Mouse (Mus musculus) cerebellum, adult 2 months (tissue): ENCODE results near the gene Slc36a4. TPM values are rescaled to one million over a fixed set of nuclear protein-coding genes. Genes with fewer than 3 reads are reported as not detected.

ENCODE experiments used
- DNase-seq, 2 experiments: peaks; one replicate each; pipeline ENCODE4 v3.0.0; 2021
- H3K27ac ChIP-seq: fragments of 200-500 bp; 2 replicates; pipeline ENCODE4 v1.5.1; 2012; ENCODE audit warnings: low read length, control low read depth, inconsistent platforms; ENCODE audit not compliant: insufficient read depth
- H3K27me3 ChIP-seq: fragments of 200-500 bp; 2 replicates; pipeline ENCODE4 v1.6.1; 2012; ENCODE audit warnings: inconsistent platforms, mild to moderate bottlenecking, low read length, moderate library complexity; ENCODE audit not compliant: control insufficient read depth, insufficient read depth
- H3K4me1 ChIP-seq: fragments of 200-500 bp; 2 replicates; pipeline ENCODE4 v1.6.1; 2011; ENCODE audit warnings: low read length; ENCODE audit not compliant: control insufficient read depth, insufficient read depth
- H3K4me3 ChIP-seq: fragments of 200-500 bp; replicated peaks from 2 replicates; pipeline ENCODE3; 2011; ENCODE audit warnings: mild to moderate bottlenecking, low read depth, low read length, control low read depth; ENCODE audit not compliant: insufficient read depth
- CTCF ChIP-seq: fragments of 200-500 bp; IDR thresholded peaks from 2 replicates; pipeline ENCODE4 v1.5.1; 2011; ENCODE audit warnings: low read depth, mild to moderate bottlenecking, control low read depth, low read length, moderate library complexity, borderline replicate concordance; ENCODE audit not compliant: insufficient read depth
- POLR2A ChIP-seq: fragments of 200-500 bp; IDR thresholded peaks from 2 replicates; pipeline ENCODE4 v1.6.1; 2011; ENCODE audit warnings: low read length, control low read depth, borderline replicate concordance; ENCODE audit not compliant: insufficient read depth
- WGBS: fragments of 180-500 bp; shearing (Covaris S2); methylation state at CpG from one replicate; pipeline ENCODE4 v1.1.7; 2018; 5-methylcytosine and 5-hydroxymethylcytosine counted together
- polyA plus RNA-seq: library from polyadenylated mRNA; depleted of rRNA; stranded (reverse); fragments of >200 nt; gene quantifications from 2 replicates; pipeline ENCODE4 v1.2.3, GENCODE M21; 2012

The Slc36a4 gene
- polyA plus RNA-seq, 1 experiment = 27.3 TPM

GRCm38 (mm10) chr9:15727168-15727567 is 17.6 kb downstream of the Slc36a4 start:
- no peaks in the 10 kb centered on the region for H3K27me3 ChIP-seq
- TF ChIP-seq CTCF (no peak), POLR2A (no peak)
- H3K27ac ChIP-seq = no peak overlapping the region
- H3K4me3 ChIP-seq = no peak overlapping the region
- 96% methylated on average over 8 of the region's 8 CpGs for WGBS
- no peaks in the 10 kb centered on the region for H3K4me1 ChIP-seq
- DNase-seq = no peak

GRCm38 (mm10) chr9:15731758-15732748 is 22.5 kb downstream of the Slc36a4 start:
- no peak overlapping the region for H3K27ac ChIP-seq

GRCm38 (mm10) chr9:15734056-15734866 is 24.7 kb downstream of the Slc36a4 start:
- WGBS = 79% methylated on average over 11 of the region's 11 CpGs
- Histone ChIP-seq H3K27me3 (no peaks in the 10 kb centered on the region), H3K4me3 (no peak overlapping the region), H3K27ac (no peak overlapping the region), H3K4me1 (no peaks in the 10 kb centered on the region)
- TF ChIP-seq POLR2A = no peak
- no peak for TF ChIP-seq CTCF
- no peak for DNase-seq

More at GRCm38 (mm10) chr9:15731758-15732748, 22.5 kb downstream of the Slc36a4 start:
- Histone ChIP-seq H3K4me1 (no peaks in the 10 kb centered on the region), H3K4me3 (no peak overlapping the region), H3K27me3 (no peaks in the 10 kb centered on the region)
- WGBS = 56% methylated on average over 13 of the region's 13 CpGs
- no peak for DNase-seq
- TF ChIP-seq POLR2A (no peak), CTCF (no peak)

- WGBS = 91% methylated on average over 6 of the region's 6 CpGs
- H3K4me1 ChIP-seq = no peaks in the 10 kb centered on the region
- no peak overlapping the region for H3K27ac ChIP-seq
- no peak overlapping the region for H3K4me3 ChIP-seq
- H3K27me3 ChIP-seq = no peaks in the 10 kb centered on the region
- DNase-seq = no peak
- TF ChIP-seq POLR2A (no peak), CTCF (no peak)
Observed at GRCm38 (mm10) chr9:15734867-15735131, 25.3 kb downstream of the Slc36a4 start.

GRCm38 (mm10) chr9:15737522-15737921 is 28.0 kb downstream of the Slc36a4 start:
- TF ChIP-seq POLR2A (no peak), CTCF (no peak)
- 84% methylated on average over 2 of the region's 2 CpGs for WGBS
- Histone ChIP-seq H3K4me3 (no peak overlapping the region), H3K27ac (no peak overlapping the region), H3K27me3 (no peaks in the 10 kb centered on the region), H3K4me1 (no peaks in the 10 kb centered on the region)
- no peak for DNase-seq

- no peak overlapping the region for H3K4me3 ChIP-seq
- 87% methylated on average over 4 of the region's 4 CpGs for WGBS
- H3K27me3 ChIP-seq = no peaks in the 10 kb centered on the region
- TF ChIP-seq CTCF = no peak
- no peak for TF ChIP-seq POLR2A
- no peaks in the 10 kb centered on the region for H3K4me1 ChIP-seq
- no peak for DNase-seq
- no peak overlapping the region for H3K27ac ChIP-seq
Observed at GRCm38 (mm10) chr9:15741428-15741827, 31.9 kb downstream of the Slc36a4 start.

- H3K4me1 ChIP-seq = no peaks in the 10 kb centered on the region
- H3K27ac ChIP-seq = no peak overlapping the region
- DNase-seq = no peak
- 31% methylated on average over 6 of the region's 6 CpGs for WGBS
- H3K4me3 ChIP-seq = no peak overlapping the region
- TF ChIP-seq POLR2A (no peak), CTCF (no peak)
- H3K27me3 ChIP-seq = no peaks in the 10 kb centered on the region
Observed at GRCm38 (mm10) chr9:15741931-15742330, 32.4 kb downstream of the Slc36a4 start.
